Mouse (Mus musculus) heart, embryonic 12.5 days (tissue): ENCODE results near the gene Pid1. TPM values are rescaled to one million over a fixed set of nuclear protein-coding genes. Genes with fewer than 3 reads are reported as not detected.

Experiments used
- ATAC-seq: fragments of 200-750 bp; cut with Nextera tagmentation; 2 replicates; pipeline ENCODE4 v1.8.0; 2017; ENCODE audit warnings: moderate TSS enrichment, moderate library complexity; ENCODE audit not compliant: insufficient number of reproducible peaks, low FRiP score
- H3K27ac ChIP-seq: fragments of 300-500 bp; sonication (generic); 2 replicates; pipeline ENCODE4 v1.5.1; 2016; ENCODE audit warnings: mild to moderate bottlenecking, moderate library complexity; ENCODE audit not compliant: poor library complexity, severe bottlenecking
- H3K27me3 ChIP-seq: fragments of 300-500 bp; sonication (generic); replicated peaks from 2 replicates; pipeline ENCODE4 v1.6.1; 2016; ENCODE audit warnings: mild to moderate bottlenecking, moderate library complexity
- H3K36me3 ChIP-seq: fragments of 300-500 bp; sonication (generic); 2 replicates; pipeline ENCODE4 v1.6.1; 2016; ENCODE audit warnings: mild to moderate bottlenecking, moderate library complexity
- H3K4me1 ChIP-seq: fragments of 300-500 bp; sonication (generic); replicated peaks from 2 replicates; pipeline ENCODE4 v1.6.1; 2016; ENCODE audit warnings: mild to moderate bottlenecking
- H3K4me2 ChIP-seq: fragments of 300-500 bp; sonication (generic); 2 replicates; pipeline ENCODE4 v1.6.1; 2016; ENCODE audit warnings: mild to moderate bottlenecking, moderate library complexity
- H3K4me3 ChIP-seq: fragments of 300-500 bp; sonication (generic); 2 replicates; pipeline ENCODE4 v1.5.1; 2016; ENCODE audit warnings: mild to moderate bottlenecking
- H3K9ac ChIP-seq: fragments of 300-500 bp; sonication (generic); 2 replicates; pipeline ENCODE4 v1.6.1; 2016; ENCODE audit warnings: mild to moderate bottlenecking, moderate library complexity
- H3K9me3 ChIP-seq: fragments of 300-500 bp; sonication (generic); replicated peaks from 2 replicates; pipeline ENCODE4 v1.6.1; 2016; ENCODE audit warnings: mild to moderate bottlenecking, moderate library complexity
- WGBS: fragments of 180-500 bp; shearing (Covaris S2); methylation state at CpG from one replicate; pipeline ENCODE4 v1.1.7; 2016; 5-methylcytosine and 5-hydroxymethylcytosine counted together
- polyA plus RNA-seq: library from polyadenylated mRNA; unstranded; fragments of >200 nt; fragmentation: Nextera tagmentation; extraction: Ambion mirVana; gene quantifications from 2 replicates; pipeline ENCODE4 v1.2.1, GENCODE M21; 2016

Gene Pid1
- polyA plus RNA-seq, 1 experiment from 2014 or later, result 8.5 TPM

GRCm38 (mm10) chr1:84157790-84158189 lies 206.2 kb downstream of the Pid1 start:
- no peak overlapping the region for H3K4me2 ChIP-seq
- WGBS, result 69% methylated on average over 3 of the region's 3 CpGs
- H3K9ac ChIP-seq, result no peak overlapping the region
- H3K27ac ChIP-seq, result no peak overlapping the region
- no peaks in the 10 kb centered on the region for H3K27me3 ChIP-seq
- H3K36me3 ChIP-seq, result no peaks in the 10 kb centered on the region
- ATAC-seq, result no peak
- no peaks in the 10 kb centered on the region for H3K9me3 ChIP-seq
- H3K4me3 ChIP-seq, result no peak overlapping the region
- no peaks in the 10 kb centered on the region for H3K4me1 ChIP-seq

- Histone ChIP-seq H3K27me3 (no peaks in the 10 kb centered on the region), H3K36me3 (no peaks in the 10 kb centered on the region), H3K9ac (no peak overlapping the region), H3K9me3 (no peaks in the 10 kb centered on the region; the same call in 1 of the 2 replicates), H3K4me3 (no peak overlapping the region), H3K4me2 (no peak overlapping the region), H3K4me1 (no peaks in the 10 kb centered on the region), H3K27ac (no peak overlapping the region)
- 37% methylated on average over 2 of the region's 2 CpGs for WGBS
- no peak for ATAC-seq
Observed at GRCm38 (mm10) chr1:84155585-84155930, 208.4 kb downstream of the Pid1 start.

DNA sequence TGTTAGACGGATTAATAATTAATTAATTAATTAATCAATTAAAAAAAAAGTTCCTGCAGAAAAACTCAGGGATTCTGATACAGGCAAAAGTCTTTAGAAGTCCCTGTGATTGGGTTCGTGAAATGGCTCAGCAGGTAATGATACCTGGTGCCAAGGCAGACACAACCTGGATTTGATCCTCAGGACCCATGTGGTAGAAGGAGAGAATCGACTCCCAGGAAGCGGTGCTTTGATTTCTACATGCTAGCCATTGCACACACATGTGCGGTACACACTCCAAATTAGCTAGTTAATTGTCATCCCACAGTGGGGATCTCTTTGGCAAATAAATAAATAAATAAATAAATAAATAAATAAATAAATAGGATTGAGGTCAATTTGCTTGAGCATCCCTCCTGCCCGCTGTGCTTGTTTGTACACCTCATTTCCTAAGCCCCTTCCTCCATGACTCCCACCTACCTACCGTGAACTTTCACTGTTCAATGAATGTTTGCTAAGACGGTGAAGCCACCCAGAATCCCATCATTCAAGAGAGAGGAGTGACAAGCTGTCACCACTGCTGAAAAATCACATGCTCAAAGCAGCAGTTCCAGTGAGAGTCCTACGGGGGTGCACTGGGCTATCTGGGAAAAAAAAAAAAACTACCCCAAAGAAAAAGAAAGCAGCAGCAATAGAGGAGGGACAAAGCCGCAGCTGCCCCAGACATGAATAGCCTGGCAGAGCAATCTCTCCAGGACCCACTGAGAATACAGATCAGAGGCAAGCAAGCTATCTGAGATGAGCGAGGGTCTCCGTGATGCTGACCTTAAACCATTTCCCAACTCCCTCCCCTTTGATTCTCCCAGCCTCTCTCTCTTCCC lies 209.0 kb downstream of the Pid1 start:
- Histone ChIP-seq H3K27ac (no peak overlapping the region), H3K4me1 (no peaks in the 10 kb centered on the region), H3K27me3 (no peaks in the 10 kb centered on the region), H3K4me2 (no peak overlapping the region), H3K9me3 (no peaks in the 10 kb centered on the region; the same call in 1 of the 2 replicates), H3K36me3 (no peaks in the 10 kb centered on the region), H3K4me3 (no peak overlapping the region), H3K9ac (no peak overlapping the region)
- no peak for ATAC-seq
- 65% methylated on average over 12 of the region's 12 CpGs for WGBS

- no peaks in the 10 kb centered on the region for H3K27me3 ChIP-seq
- H3K27ac ChIP-seq, result no peak overlapping the region
- H3K9ac ChIP-seq, result no peak overlapping the region
- H3K4me1 ChIP-seq, result no peaks in the 10 kb centered on the region
- no peaks in the 10 kb centered on the region for H3K36me3 ChIP-seq
- H3K4me3 ChIP-seq, result no peak overlapping the region
- no peak overlapping the region for H3K4me2 ChIP-seq
- WGBS, result 59% methylated on average over 4 of the region's 4 CpGs
- no peak for ATAC-seq
- no peaks in the 10 kb centered on the region; the same call in 1 of the 2 replicates for H3K9me3 ChIP-seq
Observed at GRCm38 (mm10) chr1:84153943-84154342, 210.0 kb downstream of the Pid1 start.

DNA sequence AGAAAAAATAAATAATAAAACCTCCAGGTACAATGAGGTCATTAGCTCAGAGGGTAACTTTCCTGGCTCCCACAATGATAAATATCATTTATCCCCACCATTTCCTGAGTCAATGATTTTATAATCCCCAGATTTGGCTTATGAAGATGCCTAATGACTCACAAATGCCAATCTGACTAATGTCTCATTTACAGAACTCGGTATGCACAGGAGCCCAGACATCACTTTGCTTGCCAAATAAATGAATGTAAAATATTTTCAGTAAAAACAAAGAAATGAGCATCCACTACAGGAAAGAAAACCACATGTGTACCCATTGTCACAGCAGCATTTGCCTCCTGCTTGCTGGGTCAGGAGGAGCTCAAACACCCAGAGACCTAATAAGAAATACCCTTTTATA lies 222.4 kb downstream of the Pid1 start:
- Histone ChIP-seq H3K9ac (no peak overlapping the region), H3K4me3 (no peak overlapping the region), H3K9me3 (no peaks in the 10 kb centered on the region), H3K27ac (no peak overlapping the region), H3K36me3 (no peaks in the 10 kb centered on the region), H3K27me3 (no peaks in the 10 kb centered on the region), H3K4me1 (no peaks in the 10 kb centered on the region), H3K4me2 (no peak overlapping the region)
- 88% methylated on average over 1 of the region's 1 CpGs for WGBS
- ATAC-seq, result no peak

DNA sequence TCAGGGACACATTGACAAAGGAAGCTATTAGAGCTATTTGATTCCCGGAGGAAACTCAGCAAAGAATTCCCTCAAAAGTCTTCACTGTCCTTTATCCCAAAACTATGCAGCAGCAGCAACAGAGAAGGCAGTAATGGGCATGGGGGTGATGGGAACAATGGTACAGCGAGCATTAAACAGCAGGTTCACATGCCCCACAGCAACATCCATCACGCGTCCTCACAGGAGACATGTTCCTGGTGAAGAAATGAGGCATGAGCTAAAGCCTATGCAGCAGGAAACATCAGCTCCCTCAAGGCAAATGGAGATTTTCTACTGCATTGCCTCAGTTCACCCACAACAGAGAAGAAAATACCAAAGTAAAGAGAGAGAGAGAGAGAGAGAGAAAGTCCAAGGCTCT lies 231.5 kb downstream of the Pid1 start:
- Histone ChIP-seq H3K4me1 (no peaks in the 10 kb centered on the region), H3K27me3 (no peaks in the 10 kb centered on the region), H3K9me3 (no peaks in the 10 kb centered on the region), H3K36me3 (no peaks in the 10 kb centered on the region), H3K4me2 (no peak overlapping the region), H3K9ac (no peak overlapping the region), H3K27ac (no peak overlapping the region), H3K4me3 (no peak overlapping the region)
- WGBS, result 71% methylated on average over 4 of the region's 4 CpGs
- no peak for ATAC-seq

DNA sequence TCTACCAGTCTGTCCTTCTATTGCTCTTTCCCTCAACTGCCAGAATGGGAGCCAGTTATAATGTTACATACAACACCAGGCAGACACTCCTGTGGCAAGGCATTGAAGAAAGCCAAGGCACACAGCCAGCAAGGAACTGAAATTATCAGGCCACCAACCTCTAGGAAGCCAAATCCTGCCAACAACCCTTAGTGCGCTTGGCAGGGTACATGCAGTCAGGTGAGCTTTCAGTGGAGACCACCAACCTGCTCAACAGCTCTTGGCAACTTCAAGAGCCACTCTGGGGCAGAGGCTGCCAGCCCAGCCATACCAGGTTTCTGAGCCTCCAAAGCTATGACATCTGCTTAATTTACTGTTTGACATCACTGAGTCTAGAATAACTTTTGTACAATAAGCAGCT lies 232.2 kb downstream of the Pid1 start:
- Histone ChIP-seq H3K27ac (no peak overlapping the region), H3K4me1 (no peaks in the 10 kb centered on the region), H3K9ac (no peak overlapping the region), H3K36me3 (no peaks in the 10 kb centered on the region), H3K9me3 (no peaks in the 10 kb centered on the region), H3K4me3 (no peak overlapping the region), H3K4me2 (no peak overlapping the region), H3K27me3 (no peaks in the 10 kb centered on the region)
- 76% methylated on average over 1 of the region's 1 CpGs for WGBS
- ATAC-seq, result no peak

GRCm38 (mm10) chr1:84128510-84128909 lies 235.5 kb downstream of the Pid1 start:
- Histone ChIP-seq H3K9ac (no peak overlapping the region), H3K27me3 (no peaks in the 10 kb centered on the region)
- WGBS, result 57% methylated on average over 4 of the region's 4 CpGs

GRCm38 (mm10) chr1:84119306-84119705 lies 244.7 kb downstream of the Pid1 start:
- H3K9ac ChIP-seq, result no peak overlapping the region
- H3K9me3 ChIP-seq, result no peaks in the 10 kb centered on the region
- ATAC-seq, result no peak
- 76% methylated on average over 2 of the region's 2 CpGs for WGBS
- H3K4me3 ChIP-seq, result no peak overlapping the region
- H3K4me1 ChIP-seq, result no peaks in the 10 kb centered on the region
- no peak overlapping the region for H3K4me2 ChIP-seq
- no peaks in the 10 kb centered on the region for H3K36me3 ChIP-seq
- no peaks in the 10 kb centered on the region for H3K27me3 ChIP-seq
- H3K27ac ChIP-seq, result no peak overlapping the region

More at GRCm38 (mm10) chr1:84128510-84128909, 235.5 kb downstream of the Pid1 start:
- Histone ChIP-seq H3K4me3 (no peak overlapping the region), H3K27ac (no peak overlapping the region), H3K4me2 (no peak overlapping the region), H3K36me3 (no peaks in the 10 kb centered on the region), H3K9me3 (no peaks in the 10 kb centered on the region), H3K4me1 (no peaks in the 10 kb centered on the region)
- no peak for ATAC-seq

DNA sequence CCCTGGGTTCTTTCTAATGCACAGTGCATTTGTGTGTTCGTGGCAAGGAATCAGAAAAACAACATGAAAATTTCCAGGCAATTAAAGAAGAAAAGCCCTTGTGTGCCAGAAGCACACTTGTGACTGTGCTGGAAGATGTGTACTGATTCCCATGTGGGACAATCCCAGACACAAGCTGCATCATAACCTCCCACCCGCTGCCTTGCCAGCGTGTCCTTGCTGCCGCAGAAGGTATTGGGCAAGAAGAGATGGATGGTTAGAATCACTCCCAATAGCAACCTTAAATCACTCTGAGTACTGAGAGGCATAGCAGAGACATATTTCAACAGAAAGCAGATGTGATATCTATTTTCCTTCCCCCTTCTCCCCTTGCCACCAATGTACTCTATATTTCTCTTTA lies 257.2 kb downstream of the Pid1 start:
- no peak overlapping the region for H3K27ac ChIP-seq
- no peaks in the 10 kb centered on the region for H3K9me3 ChIP-seq
- H3K9ac ChIP-seq, result no peak overlapping the region
- 88% methylated on average over 4 of the region's 4 CpGs for WGBS
- ATAC-seq, result no peak
- no peak overlapping the region for H3K4me3 ChIP-seq
- H3K27me3 ChIP-seq, result no peaks in the 10 kb centered on the region
- H3K36me3 ChIP-seq, result no peaks in the 10 kb centered on the region
- no peaks in the 10 kb centered on the region for H3K4me1 ChIP-seq
- no peak overlapping the region for H3K4me2 ChIP-seq

DNA sequence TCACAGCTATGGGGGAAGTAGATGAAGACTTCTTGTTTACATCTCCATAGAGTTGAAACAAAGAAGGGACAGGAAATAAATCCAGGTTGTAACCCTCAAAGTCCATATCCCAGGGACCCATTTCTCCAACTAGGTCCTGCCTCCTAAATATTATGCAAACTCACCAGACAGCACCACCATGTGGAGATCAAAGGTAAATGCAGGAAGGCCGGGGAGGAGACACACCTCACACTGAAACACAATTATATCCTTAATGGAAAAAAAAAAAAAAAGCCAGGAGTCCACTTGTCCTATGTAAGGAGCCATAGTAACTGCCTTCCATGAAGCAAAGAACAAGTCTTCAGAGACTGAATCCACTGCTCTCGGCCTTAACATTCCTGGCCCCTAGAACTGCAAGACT lies 261.9 kb downstream of the Pid1 start:
- no peaks in the 10 kb centered on the region for H3K27me3 ChIP-seq
- H3K4me1 ChIP-seq, result no peaks in the 10 kb centered on the region
- H3K36me3 ChIP-seq, result no peaks in the 10 kb centered on the region
- H3K9ac ChIP-seq, result no peak overlapping the region
- H3K27ac ChIP-seq, result no peak overlapping the region
- ATAC-seq, result no peak
- peaks cover 5% of the 10 kb centered on the region; the same call in 1 of the 2 replicates for H3K9me3 ChIP-seq
- no peak overlapping the region for H3K4me2 ChIP-seq
- WGBS, result 63% methylated on average over 2 of the region's 2 CpGs
- H3K4me3 ChIP-seq, result no peak overlapping the region

DNA sequence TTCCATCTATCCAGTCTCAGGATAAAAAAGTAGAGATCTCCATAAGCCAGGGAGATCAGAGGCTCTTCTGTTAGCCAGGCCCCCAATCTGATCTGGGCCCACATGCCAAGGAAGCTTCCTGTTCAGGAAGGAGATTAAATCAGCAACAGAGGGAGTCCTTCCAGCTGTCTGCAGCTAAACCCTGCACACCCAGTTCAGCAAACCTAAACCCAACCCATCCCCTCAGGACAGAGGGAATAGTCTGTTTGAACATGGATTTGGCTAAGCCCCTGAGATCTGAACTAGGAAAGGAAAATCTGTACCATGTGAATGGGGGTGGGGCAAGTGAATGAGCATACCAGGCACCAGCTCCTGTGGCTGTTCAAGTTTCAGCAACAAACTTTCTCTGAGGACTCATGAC lies 266.6 kb downstream of the Pid1 start:
- no peak overlapping the region for H3K4me2 ChIP-seq
- H3K9ac ChIP-seq, result no peak overlapping the region
- no peaks in the 10 kb centered on the region for H3K36me3 ChIP-seq
- H3K9me3 ChIP-seq, result peaks cover 5% of the 10 kb centered on the region; the same call in 1 of the 2 replicates
- no peaks in the 10 kb centered on the region for H3K27me3 ChIP-seq
- no peak for ATAC-seq
- no peak overlapping the region for H3K27ac ChIP-seq
- no peaks in the 10 kb centered on the region for H3K4me1 ChIP-seq
- no peak overlapping the region for H3K4me3 ChIP-seq
